Mouse (Mus musculus) kidney, embryonic 15.5 days (tissue): Measurements from ENCODE around the gene Kcnd3. TPM values are rescaled to one million over a fixed set of nuclear protein-coding genes. Genes with fewer than 3 reads are reported as not detected.
A peak's percentile ranks its signal among the peaks of the same experiment; 100 is the strongest.

Experiments
- ATAC-seq: fragments of 200-750 bp; cut with Nextera tagmentation; replicated peaks from 2 replicates; pipeline ENCODE4 v1.8.0; 2017; ENCODE audit warnings: moderate TSS enrichment; ENCODE audit not compliant: low FRiP score
- H3K27ac ChIP-seq: fragments of 300-500 bp; sonication (generic); 2 replicates; pipeline ENCODE4 v1.5.1; 2015; ENCODE audit warnings: mild to moderate bottlenecking, inconsistent platforms
- H3K27me3 ChIP-seq: fragments of 300-500 bp; sonication (generic); 2 replicates; pipeline ENCODE4 v1.6.1; 2015; ENCODE audit warnings: inconsistent platforms
- H3K36me3 ChIP-seq: fragments of 300-500 bp; sonication (generic); 2 replicates; pipeline ENCODE4 v1.6.1; 2015; ENCODE audit warnings: inconsistent platforms
- H3K4me1 ChIP-seq: fragments of 300-500 bp; sonication (generic); 2 replicates; pipeline ENCODE4 v1.6.1; 2015; ENCODE audit warnings: inconsistent platforms
- H3K4me2 ChIP-seq: fragments of 300-500 bp; sonication (generic); 2 replicates; pipeline ENCODE4 v1.6.1; 2015; ENCODE audit warnings: moderate library complexity, mild to moderate bottlenecking, inconsistent platforms
- H3K4me3 ChIP-seq: fragments of 300-500 bp; sonication (generic); replicated peaks from 2 replicates; pipeline ENCODE4 v1.5.1; 2015; ENCODE audit warnings: mild to moderate bottlenecking, inconsistent platforms
- H3K9ac ChIP-seq: fragments of 300-500 bp; sonication (generic); 2 replicates; pipeline ENCODE4 v1.6.1; 2015; ENCODE audit warnings: mild to moderate bottlenecking, inconsistent platforms
- H3K9me3 ChIP-seq: fragments of 300-500 bp; sonication (generic); replicated peaks from 2 replicates; pipeline ENCODE4 v1.6.1; 2016; ENCODE audit warnings: inconsistent platforms
- WGBS: fragments of 180-500 bp; shearing (Covaris S2); methylation state at CpG from one replicate; pipeline ENCODE4 v1.1.7; 2015; ENCODE audit warnings: mixed read lengths; 5-methylcytosine and 5-hydroxymethylcytosine counted together
- polyA plus RNA-seq: library from polyadenylated mRNA; unstranded; fragments of >200 nt; fragmentation: Nextera tagmentation; extraction: Ambion mirVana; gene quantifications from 2 replicates; pipeline ENCODE4 v1.2.1, GENCODE M21; 2015

Kcnd3 gene
- polyA plus RNA-seq, 1 experiment from 2014 or later: 2.4 TPM

DNA sequence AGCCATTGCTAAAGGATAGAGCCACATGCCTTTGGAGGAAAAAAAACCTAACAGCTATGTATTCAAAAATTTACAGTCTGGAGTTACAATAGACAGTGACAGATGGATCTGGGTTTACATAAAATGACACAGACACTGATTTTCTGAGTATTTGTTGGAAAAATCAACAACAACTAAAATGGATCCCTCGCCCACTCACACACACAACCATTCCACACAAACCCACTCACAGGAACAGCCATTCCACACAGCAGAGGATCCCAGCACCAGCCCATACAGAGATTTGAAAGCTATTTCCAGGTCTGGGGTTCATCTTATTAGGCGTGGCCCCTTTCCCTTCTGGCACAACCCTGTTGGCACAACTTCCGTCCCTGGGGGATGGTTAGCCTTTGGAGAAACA, 156.7 kb downstream of the Kcnd3 start:
- Histone ChIP-seq H3K27me3 (no peaks in the 10 kb centered on the region), H3K4me2 (no peak overlapping the region), H3K27ac (no peak overlapping the region), H3K9me3 (no peaks in the 10 kb centered on the region), H3K4me3 (no peak overlapping the region), H3K4me1 (no peaks in the 10 kb centered on the region), H3K9ac (no peak overlapping the region), H3K36me3 (no peaks in the 10 kb centered on the region)
- 84% methylated on average over 3 of the region's 3 CpGs for WGBS
- ATAC-seq: no peak

DNA sequence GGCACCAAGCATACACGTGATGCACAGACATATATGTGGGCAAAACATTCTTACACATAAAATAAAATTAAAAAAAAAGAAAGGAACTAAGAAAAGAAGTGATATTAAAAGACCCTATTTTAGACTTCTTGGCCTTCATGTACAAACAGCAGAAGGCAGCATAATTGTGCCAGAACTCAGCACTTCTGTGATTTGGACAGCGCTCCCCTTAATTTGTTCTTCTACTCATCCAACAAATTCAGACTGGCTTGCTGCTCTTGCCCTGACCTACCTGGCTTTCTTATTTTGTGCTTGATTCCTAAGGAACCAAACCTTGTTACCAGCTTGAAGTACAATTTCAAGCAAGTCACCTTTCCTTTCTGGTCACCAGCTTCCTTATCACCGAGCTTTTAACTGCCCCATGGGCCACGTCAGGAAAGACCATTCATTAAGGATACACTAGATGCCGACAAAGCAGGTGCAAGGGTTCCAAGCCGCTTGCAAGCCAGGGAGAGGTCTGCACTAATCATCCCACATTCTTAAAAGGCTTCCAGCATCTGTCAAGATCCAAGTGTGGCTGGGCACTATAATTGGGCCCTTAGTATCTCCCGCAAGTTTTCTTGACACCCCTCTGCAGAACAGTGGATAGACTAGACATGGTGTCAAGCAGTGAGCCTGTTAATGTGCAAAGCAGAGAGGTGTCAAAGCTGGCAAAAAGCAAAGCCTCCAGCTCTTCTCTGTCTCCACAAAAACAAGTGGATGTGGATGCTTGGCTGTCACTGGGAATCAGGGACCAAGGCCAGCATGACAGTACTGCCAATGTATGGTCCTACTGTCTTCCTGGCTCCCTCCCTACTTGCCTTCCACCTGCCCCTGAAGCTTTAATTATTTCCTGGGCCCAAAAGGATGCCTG, 159.6 kb downstream of the Kcnd3 start:
- H3K36me3 ChIP-seq: no peaks in the 10 kb centered on the region
- no peak for ATAC-seq
- H3K27me3 ChIP-seq: no peaks in the 10 kb centered on the region
- H3K4me3 ChIP-seq: no peak overlapping the region
- no peak overlapping the region for H3K9ac ChIP-seq
- no peaks in the 10 kb centered on the region for H3K9me3 ChIP-seq
- WGBS: 83% methylated on average over 7 of the region's 7 CpGs
- H3K4me2 ChIP-seq: no peak overlapping the region
- no peak overlapping the region for H3K27ac ChIP-seq
- H3K4me1 ChIP-seq: no peaks in the 10 kb centered on the region

DNA sequence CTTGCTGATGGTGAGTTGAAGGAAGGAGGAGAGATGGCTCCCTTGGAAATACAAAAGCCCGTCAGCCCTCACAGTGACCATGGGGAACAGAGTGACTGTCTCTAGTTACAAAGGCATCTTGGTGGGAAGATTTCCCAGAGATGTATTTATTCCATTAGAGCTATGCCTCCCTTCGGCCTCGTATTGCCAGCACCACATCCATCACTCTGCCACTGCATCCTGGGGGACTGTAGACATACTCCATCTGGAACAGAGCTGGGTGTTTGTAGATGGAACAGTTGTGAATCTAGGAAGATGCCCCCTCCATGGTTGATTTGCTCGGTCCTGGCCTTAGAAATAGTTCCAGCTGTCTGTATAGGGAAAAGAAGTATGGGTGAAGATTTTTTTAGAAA, 160.3 kb downstream of the Kcnd3 start:
- Histone ChIP-seq H3K4me3 (no peak overlapping the region), H3K9me3 (no peaks in the 10 kb centered on the region), H3K9ac (no peak overlapping the region), H3K27me3 (0 out of 2 replicates have a peak, but pooled peaks cover 2% of the 10 kb centered on the region), H3K27ac (no peak overlapping the region), H3K4me1 (no peaks in the 10 kb centered on the region), H3K36me3 (no peaks in the 10 kb centered on the region), H3K4me2 (no peak overlapping the region)
- WGBS: 43% methylated on average over 4 of the region's 4 CpGs
- no peak for ATAC-seq

DNA sequence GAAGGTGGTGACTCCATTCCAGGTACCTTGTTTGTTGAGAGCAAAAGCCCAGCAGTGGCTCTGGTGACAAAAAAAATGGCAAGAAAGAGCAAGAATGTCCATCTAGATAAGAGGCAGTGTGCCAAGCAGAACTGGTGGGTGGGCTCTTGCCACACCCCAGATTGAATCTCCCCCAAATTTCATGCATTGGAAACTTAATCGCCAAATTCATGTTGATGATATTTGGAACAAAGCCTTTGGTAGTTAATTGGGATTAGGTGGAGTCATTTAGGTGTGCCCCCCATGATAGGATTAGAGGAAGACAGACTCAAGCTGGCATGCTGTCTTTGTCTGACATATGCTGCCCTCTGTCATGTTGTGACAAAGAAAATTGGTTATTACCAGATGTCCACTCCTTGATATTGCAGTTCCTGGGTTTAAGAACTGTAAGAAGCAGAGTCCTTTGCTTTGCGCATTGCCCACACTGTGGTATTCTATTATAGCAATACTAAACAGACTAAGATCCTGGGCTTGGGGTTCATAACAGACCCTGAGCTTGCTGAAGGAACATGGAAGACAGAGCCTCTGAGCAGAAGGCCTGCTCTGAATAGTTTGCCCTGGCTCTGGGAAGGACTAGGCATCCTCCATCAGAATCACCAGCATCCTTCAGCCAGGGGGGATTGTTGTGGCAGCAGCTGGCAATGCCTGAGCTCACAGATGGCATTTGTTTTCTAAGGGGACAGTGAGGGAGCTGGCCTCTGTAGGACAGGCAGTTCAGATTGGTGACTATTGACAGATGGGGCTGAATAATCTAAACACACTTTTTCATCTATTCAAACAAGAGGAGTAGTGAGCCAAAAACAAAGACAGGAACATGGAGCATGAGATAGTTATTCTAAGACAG, 165.0 kb downstream of the Kcnd3 start:
- Histone ChIP-seq H3K4me2 (no peak overlapping the region), H3K4me3 (no peak overlapping the region), H3K36me3 (no peaks in the 10 kb centered on the region), H3K27me3 (0 out of 2 replicates have a peak, but pooled peaks cover 2% of the 10 kb centered on the region), H3K9ac (no peak overlapping the region), H3K9me3 (no peaks in the 10 kb centered on the region), H3K27ac (no peak overlapping the region), H3K4me1 (no peaks in the 10 kb centered on the region)
- no peak for ATAC-seq
- 97% methylated on average over 2 of the region's 2 CpGs for WGBS

DNA sequence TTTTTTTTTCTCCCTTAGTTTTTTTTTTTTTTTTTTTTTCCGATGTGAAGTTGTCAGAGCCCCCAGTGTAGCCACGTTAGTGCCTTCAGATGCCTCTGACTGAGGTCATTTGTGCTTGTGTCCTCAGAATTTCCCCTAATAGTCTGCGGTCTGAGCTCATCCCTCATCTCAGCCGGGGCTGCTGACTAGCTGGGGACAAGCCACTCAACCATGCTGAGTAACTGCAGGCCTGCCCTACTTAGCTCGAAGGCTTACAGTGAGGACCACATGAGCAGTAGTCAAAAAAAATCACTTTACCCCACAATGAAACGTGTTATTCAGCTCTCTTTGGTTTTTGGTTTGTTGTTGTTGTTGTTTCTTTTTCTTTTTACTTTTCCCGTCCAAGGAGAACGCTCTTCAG, 169.0 kb downstream of the Kcnd3 start:
- Histone ChIP-seq H3K27ac (no peak overlapping the region), H3K4me3 (no peak overlapping the region), H3K9ac (no peak overlapping the region), H3K4me1 (no peaks in the 10 kb centered on the region), H3K36me3 (no peaks in the 10 kb centered on the region), H3K4me2 (no peak overlapping the region), H3K9me3 (no peaks in the 10 kb centered on the region), H3K27me3 (0 out of 2 replicates have a peak, but pooled peaks cover 2% of the 10 kb centered on the region)
- ATAC-seq: no peak
- 67% methylated on average over 8 of the region's 8 CpGs for WGBS

DNA sequence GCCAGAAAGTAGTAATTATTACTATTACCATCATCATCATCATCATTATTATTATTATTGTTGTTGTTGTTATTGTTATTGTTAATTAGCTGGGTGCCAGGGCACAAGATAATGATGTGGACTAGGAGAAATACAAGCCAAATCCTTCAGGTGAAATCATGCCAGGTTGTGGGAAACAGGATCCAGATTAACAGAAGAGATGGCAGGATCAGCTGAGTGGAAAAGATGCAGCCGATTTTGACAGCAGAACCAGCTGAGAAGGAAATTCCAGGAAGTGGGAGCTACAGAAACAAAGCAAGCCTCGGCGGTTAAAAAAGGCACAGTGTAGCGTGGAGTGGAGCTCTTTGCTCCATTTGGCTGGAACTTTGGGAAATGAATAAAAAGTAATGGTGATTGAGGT, 171.0 kb downstream of the Kcnd3 start:
- Histone ChIP-seq H3K27ac (no peak overlapping the region), H3K27me3 (no peaks in the 10 kb centered on the region), H3K4me3 (no peak overlapping the region), H3K9ac (no peak overlapping the region), H3K36me3 (no peaks in the 10 kb centered on the region), H3K9me3 (no peaks in the 10 kb centered on the region), H3K4me2 (no peak overlapping the region), H3K4me1 (peaks cover 15% of the 10 kb centered on the region; the same call in 1 of the 2 replicates)
- 40% methylated on average over 4 of the region's 4 CpGs for WGBS
- no peak for ATAC-seq

DNA sequence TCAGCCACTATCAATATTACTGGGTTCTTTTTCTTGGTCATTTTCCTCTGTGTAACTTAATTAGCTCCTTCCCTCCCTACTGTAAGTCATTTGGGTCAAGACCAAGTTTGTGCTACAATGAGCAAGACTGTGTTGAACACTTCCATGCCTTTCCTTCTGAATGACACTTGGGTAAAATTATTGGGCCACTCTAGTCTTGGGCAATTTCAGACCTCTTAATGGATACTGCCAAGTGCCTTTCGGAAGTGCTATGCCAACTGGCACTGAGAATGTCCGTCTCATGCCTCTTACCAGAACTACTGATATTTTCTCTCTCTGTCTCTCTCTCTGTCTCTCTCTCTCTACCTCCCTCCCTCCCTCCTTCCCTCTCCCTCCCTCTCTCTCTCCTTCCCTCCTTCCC, 173.8 kb downstream of the Kcnd3 start:
- WGBS: 88% methylated on average over 2 of the region's 2 CpGs
- no peak for ATAC-seq
- H3K9me3 ChIP-seq: no peaks in the 10 kb centered on the region
- H3K4me1 ChIP-seq: peaks cover 15% of the 10 kb centered on the region; the same call in 1 of the 2 replicates
- H3K9ac ChIP-seq: no peak overlapping the region
- no peaks in the 10 kb centered on the region for H3K27me3 ChIP-seq
- no peaks in the 10 kb centered on the region for H3K36me3 ChIP-seq
- no peak overlapping the region for H3K4me2 ChIP-seq
- no peak overlapping the region for H3K4me3 ChIP-seq
- H3K27ac ChIP-seq: no peak overlapping the region

DNA sequence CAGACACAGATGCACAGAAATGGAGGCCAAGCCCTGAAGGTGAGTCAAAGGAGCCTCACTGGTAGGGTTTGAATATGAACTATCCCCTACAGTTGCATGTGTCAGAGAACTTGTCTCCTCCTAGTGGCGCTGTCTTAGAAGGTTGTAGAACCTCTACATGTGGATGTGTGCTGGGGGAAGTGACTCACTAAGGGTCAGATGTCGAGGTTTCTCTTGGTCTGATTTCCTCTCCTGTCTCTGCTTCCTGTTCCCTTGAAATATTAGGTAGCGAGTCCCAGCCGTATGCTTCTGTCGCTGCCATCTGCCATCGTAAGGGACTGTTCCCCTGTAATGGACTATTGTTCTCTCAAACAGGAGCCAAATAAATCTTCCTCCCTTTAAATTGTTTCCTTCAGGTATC, 175.1 kb downstream of the Kcnd3 start:
- Histone ChIP-seq H3K9ac (no peak overlapping the region), H3K9me3 (no peaks in the 10 kb centered on the region), H3K4me2 (no peak overlapping the region), H3K27me3 (no peaks in the 10 kb centered on the region), H3K4me1 (peaks cover 15% of the 10 kb centered on the region; the same call in 1 of the 2 replicates), H3K27ac (peak overlapping the region; percentile 68; the same call in 1 of the 2 replicates), H3K4me3 (no peak overlapping the region), H3K36me3 (no peaks in the 10 kb centered on the region)
- peak; percentile 41 for ATAC-seq
- WGBS: 25% methylated on average over 6 of the region's 6 CpGs

DNA sequence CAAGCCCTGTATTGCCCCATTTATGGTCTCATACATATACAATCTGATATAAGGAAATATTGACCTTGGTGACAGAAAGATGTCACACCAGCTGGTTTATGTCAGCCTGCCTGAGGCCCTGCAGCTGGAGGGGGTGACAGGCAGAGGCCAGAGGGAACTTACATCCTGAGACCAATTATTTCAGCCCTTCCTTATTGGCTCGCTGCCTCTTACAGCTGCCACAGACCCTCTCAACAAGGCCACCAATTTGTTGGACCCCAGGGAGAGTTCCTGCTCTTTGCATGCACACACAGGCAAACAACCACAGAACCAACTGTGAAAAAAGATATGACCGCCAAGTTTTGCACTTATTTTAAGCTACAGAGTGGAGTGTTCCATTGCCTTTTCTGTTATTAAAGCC, 180.2 kb downstream of the Kcnd3 start:
- H3K9ac ChIP-seq: no peak overlapping the region
- H3K27ac ChIP-seq: no peak overlapping the region
- H3K4me2 ChIP-seq: no peak overlapping the region
- H3K36me3 ChIP-seq: no peaks in the 10 kb centered on the region
- peaks cover 11% of the 10 kb centered on the region; the same call in 1 of the 2 replicates for H3K4me1 ChIP-seq
- WGBS: 34% methylated on average over 2 of the region's 2 CpGs
- H3K9me3 ChIP-seq: no peaks in the 10 kb centered on the region
- H3K4me3 ChIP-seq: no peak overlapping the region
- no peaks in the 10 kb centered on the region for H3K27me3 ChIP-seq
- no peak for ATAC-seq

DNA sequence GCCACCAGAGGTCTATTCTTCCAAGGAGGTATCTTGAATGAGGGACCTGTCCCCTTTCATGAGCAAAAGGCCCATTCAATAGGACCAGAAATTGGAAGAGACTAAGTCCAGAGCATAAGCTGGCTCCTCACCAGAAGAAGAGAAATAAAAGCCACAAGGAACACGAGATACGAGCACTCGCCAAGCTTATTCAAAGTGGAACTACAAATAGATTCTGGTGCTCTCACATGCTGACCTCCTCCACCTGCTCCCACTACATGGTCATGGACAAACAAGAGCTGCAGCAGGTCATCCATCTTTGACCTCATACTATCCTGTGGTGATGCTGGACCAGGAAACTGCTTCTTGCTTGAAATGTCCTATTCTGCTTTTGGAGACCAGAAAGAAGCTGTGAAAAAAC, 180.9 kb downstream of the Kcnd3 start:
- H3K9me3 ChIP-seq: no peaks in the 10 kb centered on the region
- H3K4me3 ChIP-seq: no peak overlapping the region
- H3K9ac ChIP-seq: no peak overlapping the region
- H3K36me3 ChIP-seq: no peaks in the 10 kb centered on the region
- no peak overlapping the region for H3K4me2 ChIP-seq
- H3K4me1 ChIP-seq: peaks cover 4% of the 10 kb centered on the region; the same call in 1 of the 2 replicates
- no peaks in the 10 kb centered on the region for H3K27me3 ChIP-seq
- WGBS: 80% methylated on average over 3 of the region's 3 CpGs
- ATAC-seq: no peak
- H3K27ac ChIP-seq: no peak overlapping the region

DNA sequence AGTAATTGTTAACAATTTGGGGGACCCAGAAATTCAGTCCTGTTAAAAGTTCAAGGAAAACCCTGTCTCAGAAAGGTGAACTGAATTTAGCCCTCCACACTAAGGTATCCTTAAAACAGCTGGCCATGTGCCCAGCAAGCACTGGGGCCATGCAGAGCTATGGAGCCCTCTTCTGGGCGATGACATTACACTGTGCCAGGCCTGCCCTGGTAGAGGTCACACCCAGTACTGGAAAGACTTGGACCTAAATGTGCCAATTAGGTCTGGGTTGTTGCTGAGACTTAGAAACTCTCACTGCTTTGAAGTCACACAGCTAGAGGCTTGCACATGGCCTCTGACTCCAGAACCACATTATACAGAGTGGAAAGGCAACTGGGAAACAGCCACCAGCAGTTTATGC, 190.1 kb downstream of the Kcnd3 start:
- WGBS: 54% methylated on average over 1 of the region's 1 CpGs
- Histone ChIP-seq H3K27me3 (0 out of 2 replicates have a peak, but pooled peaks cover 2% of the 10 kb centered on the region), H3K9ac (no peak overlapping the region), H3K4me2 (no peak overlapping the region), H3K36me3 (no peaks in the 10 kb centered on the region), H3K27ac (no peak overlapping the region), H3K9me3 (no peaks in the 10 kb centered on the region), H3K4me1 (no peaks in the 10 kb centered on the region), H3K4me3 (no peak overlapping the region)
- ATAC-seq: no peak

DNA sequence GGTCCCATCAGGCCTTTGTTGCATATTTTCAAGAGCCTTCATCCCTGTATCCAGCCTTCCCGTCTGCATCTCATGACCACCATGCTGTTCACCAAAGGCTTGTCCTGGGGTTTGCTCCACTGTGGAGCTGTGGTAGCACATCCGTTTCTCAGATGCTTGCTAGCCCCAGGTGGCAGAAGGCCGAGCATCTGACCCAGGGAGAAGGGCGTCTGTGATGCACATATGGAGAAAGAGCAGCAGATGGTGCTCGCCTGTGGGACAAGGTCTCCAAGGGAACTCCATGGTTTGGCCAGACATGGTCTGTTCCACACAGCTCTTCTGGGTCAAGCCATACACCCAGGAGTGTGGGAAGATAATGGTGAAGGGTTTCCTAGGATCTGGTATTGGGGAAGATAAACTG, 191.4 kb downstream of the Kcnd3 start:
- ATAC-seq: no peak
- H3K4me2 ChIP-seq: no peak overlapping the region
- WGBS: 83% methylated on average over 5 of the region's 5 CpGs

More for the DNA sequence above, 191.4 kb downstream of the Kcnd3 start:
- no peak overlapping the region for H3K27ac ChIP-seq
- no peak overlapping the region for H3K9ac ChIP-seq
- no peaks in the 10 kb centered on the region for H3K36me3 ChIP-seq
- 0 out of 2 replicates have a peak, but pooled peaks cover 2% of the 10 kb centered on the region for H3K27me3 ChIP-seq
- no peaks in the 10 kb centered on the region for H3K9me3 ChIP-seq
- no peak overlapping the region for H3K4me3 ChIP-seq
- H3K4me1 ChIP-seq: no peaks in the 10 kb centered on the region
